Mouse (Mus musculus) CH12.LX (cell line): ENCODE measurements around the gene Myt1l. TPM values are rescaled to one million over a fixed set of nuclear protein-coding genes. Genes with fewer than 3 reads are reported as not detected.

Source experiments
- DNase-seq: peaks from one replicate; pipeline ENCODE4 v3.0.0-alpha.2; 2013; ENCODE audit errors: extremely low read depth
- H3K27ac ChIP-seq: 2 replicates; pipeline ENCODE4 v1.5.1; 2012; ENCODE audit warnings: low read depth, mild to moderate bottlenecking, control low read depth, moderate library complexity; ENCODE audit not compliant: insufficient read depth
- H3K27me3 ChIP-seq: replicated peaks from 2 replicates; pipeline ENCODE3; 2012; ENCODE audit warnings: inconsistent platforms
- H3K36me3 ChIP-seq, 2 experiments: replicated peaks in 1 of 2; 2 replicates each; pipeline versions ENCODE3 to v1.6.1; 2012; ENCODE audit warnings: inconsistent platforms in 1 of 2, low read length in 1 of 2, mild to moderate bottlenecking in 1 of 2, mixed read lengths in 1 of 2, moderate library complexity in 1 of 2; ENCODE audit not compliant: control insufficient read depth in 1 of 2, insufficient read depth in 1 of 2
- H3K4me1 ChIP-seq, 2 experiments: 2 replicates each; pipeline ENCODE4 v1.6.1; 2012; ENCODE audit warnings: inconsistent platforms in 1 of 2, moderate library complexity in 1 of 2; ENCODE audit not compliant: insufficient read depth in 2 of 2, control insufficient read depth in 1 of 2
- H3K4me2 ChIP-seq: 2 replicates; pipeline ENCODE4 v1.6.1; 2012; ENCODE audit warnings: low read depth, mild to moderate bottlenecking, control low read depth; ENCODE audit not compliant: poor library complexity, insufficient read depth, severe bottlenecking
- H3K4me3 ChIP-seq, 3 experiments: fragments of 150-350 bp in 1 of 3; sonication (generic) in 1 of 3; replicated peaks in 1 of 3; 2 replicates each; pipeline versions ENCODE3 to v1.5.1; 2011 to 2012; ENCODE audit warnings: low read depth in 2 of 3, low read length in 2 of 3, mild to moderate bottlenecking in 2 of 3, moderate library complexity in 2 of 3, control low read depth in 1 of 3, improper control_type of control experiment in 1 of 3, inconsistent platforms in 1 of 3, mixed read lengths in 1 of 3; ENCODE audit not compliant: poor library complexity in 1 of 3
- H3K79me2 ChIP-seq: replicated peaks from 2 replicates; pipeline ENCODE4 v1.6.1; 2012; ENCODE audit warnings: mild to moderate bottlenecking, moderate library complexity; ENCODE audit not compliant: control insufficient read depth, poor library complexity, insufficient read depth, severe bottlenecking; ENCODE audit errors: extremely low read depth
- H3K9ac ChIP-seq: 2 replicates; pipeline ENCODE4 v1.6.1; 2012; ENCODE audit warnings: low read depth, mild to moderate bottlenecking, control low read depth, moderate library complexity; ENCODE audit not compliant: insufficient read depth
- H3K9me3 ChIP-seq: replicated peaks from 2 replicates; pipeline ENCODE3; 2012; ENCODE audit warnings: low read length, inconsistent platforms, mixed read lengths
- CHD1 ChIP-seq: IDR thresholded peaks from 2 replicates; pipeline ENCODE4 v1.6.1; 2012; ENCODE audit warnings: low read depth, low read length, improper control_type of control experiment, inconsistent platforms
- CHD2 ChIP-seq: IDR thresholded peaks from 2 replicates; pipeline ENCODE4 v1.6.1; 2011; ENCODE audit warnings: low read length, improper control_type of control experiment
- CTCF ChIP-seq, 2 experiments: IDR thresholded peaks in 1 of 2; conservative IDR thresholded peaks in 1 of 2; 2 replicates each; pipeline ENCODE4 v1.5.1; 2011 to 2012; ENCODE audit warnings: low read depth in 2 of 2, low read length in 2 of 2, improper control_type of control experiment in 1 of 2, inconsistent platforms in 1 of 2, mild to moderate bottlenecking in 1 of 2, moderate library complexity in 1 of 2
- E2F4 ChIP-seq: IDR thresholded peaks from 2 replicates; pipeline ENCODE4 v1.6.1; 2011; ENCODE audit warnings: low read depth, low read length, improper control_type of control experiment; ENCODE audit not compliant: insufficient replicate concordance
- ETS1 ChIP-seq: conservative IDR thresholded peaks from 2 replicates; pipeline ENCODE4 v1.6.1; 2012; ENCODE audit warnings: low read depth, mild to moderate bottlenecking, inconsistent platforms, low read length, improper control_type of control experiment, moderate library complexity
- GABPA ChIP-seq: IDR thresholded peaks from 2 replicates; pipeline ENCODE4 v1.6.1; 2012; ENCODE audit warnings: low read depth, low read length, improper control_type of control experiment, inconsistent platforms; ENCODE audit not compliant: insufficient replicate concordance
- HCFC1 ChIP-seq: IDR thresholded peaks from 2 replicates; pipeline ENCODE4 v1.6.1; 2012; ENCODE audit warnings: low read depth, mild to moderate bottlenecking, inconsistent platforms, low read length, improper control_type of control experiment
- JUN ChIP-seq: IDR thresholded peaks from 2 replicates; pipeline ENCODE4 v1.6.1; 2011; ENCODE audit warnings: low read depth, mild to moderate bottlenecking, low read length, improper control_type of control experiment, moderate library complexity; ENCODE audit not compliant: insufficient read depth
- JUND ChIP-seq: conservative IDR thresholded peaks from 2 replicates; pipeline ENCODE4 v1.6.1; 2011; ENCODE audit warnings: low read depth, low read length, improper control_type of control experiment
- KAT2A ChIP-seq: IDR thresholded peaks from 2 replicates; pipeline ENCODE4 v1.6.1; 2012; ENCODE audit warnings: low read length, improper control_type of control experiment, inconsistent platforms; ENCODE audit not compliant: insufficient replicate concordance
- MAFK ChIP-seq: IDR thresholded peaks from 2 replicates; pipeline ENCODE4 v1.6.1; 2011; ENCODE audit warnings: low read length, improper control_type of control experiment; ENCODE audit not compliant: insufficient replicate concordance
- MXI1 ChIP-seq: IDR thresholded peaks from 2 replicates; pipeline ENCODE4 v1.6.1; 2011; ENCODE audit warnings: mild to moderate bottlenecking, low read depth, low read length, improper control_type of control experiment
- MYC ChIP-seq: IDR thresholded peaks from 2 replicates; pipeline ENCODE4 v1.6.1; 2011; ENCODE audit warnings: low read depth, mild to moderate bottlenecking, improper control_type of control experiment, low read length
- NELFE ChIP-seq: IDR thresholded peaks from 2 replicates; pipeline ENCODE4 v1.6.1; 2011; ENCODE audit warnings: low read depth, low read length, improper control_type of control experiment
- NRF1 ChIP-seq: IDR thresholded peaks from 2 replicates; pipeline ENCODE4 v1.6.1; 2014; ENCODE audit warnings: low read depth, mild to moderate bottlenecking, inconsistent platforms, low read length, improper control_type of control experiment, moderate library complexity
- RAD21 ChIP-seq: IDR thresholded peaks from 2 replicates; pipeline ENCODE4 v1.6.1; 2011; ENCODE audit warnings: low read depth, mild to moderate bottlenecking, low read length, improper control_type of control experiment, moderate library complexity
- RCOR1 ChIP-seq: conservative IDR thresholded peaks from 2 replicates; pipeline ENCODE4 v1.6.1; 2012; ENCODE audit warnings: low read depth, mild to moderate bottlenecking, inconsistent platforms, low read length, improper control_type of control experiment
- SMC3 ChIP-seq: IDR thresholded peaks from 2 replicates; pipeline ENCODE4 v1.6.1; 2011; ENCODE audit warnings: low read depth, low read length, improper control_type of control experiment
- TBP ChIP-seq: conservative IDR thresholded peaks from 2 replicates; pipeline ENCODE4 v1.6.1; 2011; ENCODE audit warnings: low read depth, low read length, improper control_type of control experiment
- UBTF ChIP-seq: IDR thresholded peaks from 2 replicates; pipeline ENCODE4 v1.6.1; 2012; ENCODE audit warnings: low read depth, mild to moderate bottlenecking, inconsistent platforms, low read length, improper control_type of control experiment, moderate library complexity
- ZKSCAN1 ChIP-seq: IDR thresholded peaks from 2 replicates; pipeline ENCODE4 v1.6.1; 2012; ENCODE audit warnings: low read depth, inconsistent platforms, low read length, improper control_type of control experiment, borderline replicate concordance
- dilution Hi-C: fragments of 300-500 bp; cut with MboI; formaldehyde crosslinking; loops from 2 replicates; pipeline ENCODE4 v1.14.3; 2020; ENCODE audit warnings: low sequenced_read_pairs; ENCODE audit not compliant: extremely low pct_unique_long_range_greater_than_20kb, extremely low pct_ligation_motif_present
- in situ Hi-C: fragments of 300-500 bp; cut with MboI; formaldehyde crosslinking; loops from 3 replicates; pipeline ENCODE4 v1.14.3; 2019; ENCODE audit warnings: low sequenced_read_pairs, low pct_ligation_motif_present, low pct_unique_long_range_greater_than_20kb, mixed read lengths
- polyA plus RNA-seq: library from polyadenylated mRNA; unstranded; fragments of >175 nt; gene quantifications from 2 replicates; pipeline ENCODE4 v1.2.1, GENCODE M21; 2012; ENCODE audit warnings: low read depth; ENCODE audit not compliant: insufficient read length
- total RNA-seq, 2 experiments: library from RNA; depleted of rRNA; stranded (reverse); fragments of 300-350 nt in 1 of 2; fragments of >200 nt in 1 of 2; gene quantifications; 2 replicates each; pipeline ENCODE4 v1.2.3; 2012 to 2014

Gene Myt1l
- total and polyA plus RNA-seq, 3 experiments, result 0.31 to 1.1 TPM; not detected in 1

GRCm38 (mm10) chr12:29937308-29937707 lies 409.1 kb downstream of the Myt1l start, which contains the start of gene Pxdn:
Gene Pxdn, plus strand, starts transcription at chr12:29937608.
- dilution Hi-C loops, result no loop called here
- H3K27me3 ChIP-seq, result no peaks in the 10 kb centered on the region
- peaks cover 4% of the 10 kb centered on the region for H3K9me3 ChIP-seq
- DNase-seq, result no peak
- TF ChIP-seq CTCF (conservative IDR thresholded peaks at IDR 0.05 in 1 of 2, IDR thresholded peaks at IDR 0.05 in 1 of 2; ENCODE audit: low read depth in 2 of 2, low read length in 2 of 2) (no peak), MAFK (no peak)
- in situ Hi-C loops, result no loop called here
- H3K79me2 ChIP-seq, result no peaks in the 10 kb centered on the region
- peaks cover 3 to 67% of the 10 kb centered on the region in 2 experiments; a peak in 2 of 4 replicates for H3K4me1 ChIP-seq
- no peak within 1 kb of the TSS for H3K27ac ChIP-seq
- no peak within 1 kb of the TSS for H3K9ac ChIP-seq
- no peaks in the 10 kb centered on the region for H3K36me3 ChIP-seq
- no peak within 1 kb of the TSS for H3K4me2 ChIP-seq
- H3K4me3 ChIP-seq, result no peak within 1 kb of the TSS

- in situ Hi-C loops (no loop called here), dilution Hi-C loops (no loop called here)
- H3K4me3 ChIP-seq, result no peak overlapping the region
These were observed 409.7 kb downstream of the Myt1l start for GRCm38 (mm10) chr12:29937851-29938375.

GRCm38 (mm10) chr12:29938376-29939041 lies 410.3 kb downstream of the Myt1l start:
- no peaks in the 10 kb centered on the region for H3K36me3 ChIP-seq
- no peak for DNase-seq
- no peak overlapping the region for H3K9ac ChIP-seq
- in situ Hi-C loops, result no loop called here
- no peak overlapping the region for H3K4me2 ChIP-seq
- H3K4me3 ChIP-seq, result no peak overlapping the region
- H3K27me3 ChIP-seq, result no peaks in the 10 kb centered on the region
- H3K9me3 ChIP-seq, result peaks cover 4% of the 10 kb centered on the region
- no peaks in the 10 kb centered on the region for H3K79me2 ChIP-seq
- H3K4me1 ChIP-seq, result peaks cover 3 to 61% of the 10 kb centered on the region in 2 experiments; a peak in 2 of 4 replicates
- no peak for TF ChIP-seq CHD2
- no peak for TF ChIP-seq HCFC1
- no peak for TF ChIP-seq NRF1
- no peak for TF ChIP-seq RCOR1
- TF ChIP-seq MXI1, result no peak
- no peak for TF ChIP-seq NELFE
- dilution Hi-C loops, result no loop called here
- no peak overlapping the region for H3K27ac ChIP-seq

More at GRCm38 (mm10) chr12:29937851-29938375, 409.7 kb downstream of the Myt1l start:
- Histone ChIP-seq H3K4me1 (peaks cover 3 to 62% of the 10 kb centered on the region in 2 experiments; a peak in 2 of 4 replicates), H3K27me3 (no peaks in the 10 kb centered on the region), H3K9ac (no peak overlapping the region), H3K4me2 (no peak overlapping the region), H3K36me3 (no peaks in the 10 kb centered on the region), H3K27ac (no peak overlapping the region), H3K79me2 (no peaks in the 10 kb centered on the region), H3K9me3 (peaks cover 4% of the 10 kb centered on the region)
- no peak for TF ChIP-seq KAT2A
- no peak for TF ChIP-seq CHD1
- TF ChIP-seq HCFC1, result no peak
- no peak for TF ChIP-seq ZKSCAN1
- no peak for TF ChIP-seq JUND
- TF ChIP-seq UBTF, result no peak
- no peak for TF ChIP-seq CHD2
- no peak for TF ChIP-seq RAD21
- no peak for TF ChIP-seq GABPA
- no peak for TF ChIP-seq NELFE
- no peak for TF ChIP-seq ETS1
- TF ChIP-seq JUN, result no peak
- no peak for TF ChIP-seq E2F4
- TF ChIP-seq TBP, result no peak
- TF ChIP-seq RCOR1, result no peak
- no peak for TF ChIP-seq SMC3
- TF ChIP-seq MYC, result no peak
- DNase-seq, result no peak
